Mouse (Mus musculus): ENCODE data around the gene Dhrs2.

Dhrs2 gene

DNA sequence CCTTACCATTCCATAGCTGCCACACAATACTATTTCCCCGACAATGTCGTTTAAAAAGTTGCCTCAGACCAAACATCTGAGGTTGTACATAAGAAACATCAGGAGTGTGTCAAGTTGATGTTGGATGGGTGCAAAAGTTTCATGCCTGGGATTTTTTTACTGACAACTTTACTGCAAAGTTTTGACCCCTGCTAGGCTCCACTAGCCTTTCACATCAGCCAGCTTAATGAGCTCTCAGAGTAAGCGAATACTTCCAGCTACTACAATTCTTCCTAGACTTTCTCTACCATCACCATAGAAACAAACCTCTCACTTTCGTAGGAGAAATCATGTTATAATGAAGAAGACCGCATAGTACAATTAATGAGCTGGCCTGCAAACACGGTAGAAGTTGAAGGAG, 26.5 kb downstream of the Dhrs2 start:
- DNase-seq (ENCODE audit: low spot score in 2 of 2), result no peak

DNA sequence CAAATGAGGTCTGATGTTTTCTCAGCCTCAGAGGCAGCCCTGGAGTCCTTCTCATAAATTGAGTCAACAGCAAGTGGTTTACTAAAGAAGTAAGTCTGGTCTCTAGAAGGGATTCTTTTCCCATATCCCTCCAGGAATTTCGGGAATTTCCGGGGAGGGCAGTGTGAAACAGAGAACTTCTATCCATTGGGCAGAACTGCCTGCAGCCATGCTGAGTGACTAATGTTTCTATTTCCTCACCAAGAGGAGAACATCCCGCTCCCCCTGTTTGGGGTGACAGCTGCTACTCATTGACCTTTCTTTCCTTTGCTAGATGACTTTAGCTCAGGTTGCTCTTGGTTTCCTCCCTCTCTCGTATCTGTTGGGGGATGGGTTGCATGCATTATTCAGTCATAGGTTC, 31.8 kb downstream of the Dhrs2 start:
- DNase-seq (ENCODE audit: low spot score in 2 of 2), result no peak

DNA sequence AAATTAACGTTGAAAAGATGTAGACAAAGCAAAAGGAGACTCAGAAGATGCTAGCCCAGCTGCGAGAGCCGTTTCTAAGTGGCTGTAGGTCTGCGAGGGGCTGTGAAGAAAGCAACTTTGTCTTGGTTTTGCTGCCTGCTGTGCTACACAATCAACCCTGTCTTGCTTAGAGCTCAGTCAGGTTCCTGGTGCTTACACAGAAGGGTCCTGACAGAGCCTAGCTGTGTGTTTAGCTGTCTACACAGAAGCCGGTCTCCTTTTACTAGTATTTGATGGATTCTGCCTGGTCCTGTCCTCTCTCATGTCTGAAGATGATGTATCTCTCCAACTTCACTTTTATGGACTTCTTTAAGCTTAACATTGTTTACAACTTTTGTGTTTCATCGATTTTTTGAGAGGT, 33.6 kb downstream of the Dhrs2 start:
- DNase-seq (ENCODE audit: low spot score in 2 of 2), result no peak

DNA sequence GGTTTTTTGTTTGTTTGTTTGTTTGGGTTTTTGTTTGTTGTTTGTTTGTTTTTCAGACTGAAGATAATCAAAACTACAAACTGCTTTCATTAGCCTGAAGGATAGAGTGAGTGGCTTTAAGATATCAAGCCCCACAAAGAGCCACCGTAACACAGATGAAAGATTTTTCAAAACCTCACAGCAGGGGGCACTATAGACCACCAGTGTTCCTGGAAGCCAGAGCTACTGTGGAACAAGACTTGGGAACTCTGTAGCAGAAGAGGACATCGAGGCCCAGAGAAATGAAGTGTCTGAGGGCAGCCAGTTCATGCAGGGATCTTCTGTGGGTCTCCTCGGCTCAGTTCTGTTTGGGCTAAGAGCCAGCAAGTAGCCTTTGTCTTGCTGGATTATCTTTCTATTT, 49.4 kb downstream of the Dhrs2 start:
- peak in 1 of 2 experiments; percentile 23 for DNase-seq (ENCODE audit: low spot score in 2 of 2)

DNA sequence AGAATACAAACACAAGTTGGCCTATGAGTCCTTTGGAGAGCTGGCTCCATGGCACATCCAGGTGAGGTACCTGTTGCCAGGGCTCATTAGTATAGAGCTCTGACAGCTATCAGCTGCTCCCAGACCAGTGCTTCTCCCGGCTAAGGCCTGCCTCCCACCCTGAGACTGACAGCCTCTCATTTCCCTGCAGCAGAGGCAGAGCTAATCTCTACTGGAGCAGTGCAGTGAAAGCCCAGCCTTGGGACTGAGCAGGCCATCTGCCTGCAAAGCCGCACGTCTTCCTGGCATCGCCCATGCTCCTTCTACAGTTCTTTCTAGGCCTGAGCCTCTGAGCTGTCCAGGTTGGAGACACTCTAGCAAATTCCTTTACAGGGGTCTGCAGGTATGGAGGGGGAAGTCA, 51.2 kb downstream of the Dhrs2 start:
- DNase-seq (ENCODE audit: low spot score in 2 of 2), result no peak

DNA sequence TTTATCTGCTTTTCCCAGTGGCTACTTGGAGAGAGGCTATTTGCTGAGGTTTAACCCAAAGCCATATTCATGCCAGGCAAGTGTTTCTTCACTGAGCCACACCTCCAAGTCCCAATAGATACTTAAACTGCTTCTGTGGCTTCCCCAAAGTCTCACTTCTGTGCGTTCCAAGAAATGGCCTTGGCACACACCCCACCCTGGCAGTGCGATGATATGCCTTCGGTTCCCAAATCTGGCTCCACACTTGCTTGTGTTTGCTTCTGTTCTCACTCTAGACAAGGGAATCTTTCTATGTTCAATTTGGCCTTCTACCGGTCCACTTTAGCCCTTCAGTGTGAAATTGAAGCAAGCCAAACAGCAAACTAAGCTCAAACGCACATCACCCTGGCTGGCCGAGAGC, 53.0 kb downstream of the Dhrs2 start:
- DNase-seq (ENCODE audit: low spot score in 2 of 2), result peak in 1 of 2 experiments; percentile 4

DNA sequence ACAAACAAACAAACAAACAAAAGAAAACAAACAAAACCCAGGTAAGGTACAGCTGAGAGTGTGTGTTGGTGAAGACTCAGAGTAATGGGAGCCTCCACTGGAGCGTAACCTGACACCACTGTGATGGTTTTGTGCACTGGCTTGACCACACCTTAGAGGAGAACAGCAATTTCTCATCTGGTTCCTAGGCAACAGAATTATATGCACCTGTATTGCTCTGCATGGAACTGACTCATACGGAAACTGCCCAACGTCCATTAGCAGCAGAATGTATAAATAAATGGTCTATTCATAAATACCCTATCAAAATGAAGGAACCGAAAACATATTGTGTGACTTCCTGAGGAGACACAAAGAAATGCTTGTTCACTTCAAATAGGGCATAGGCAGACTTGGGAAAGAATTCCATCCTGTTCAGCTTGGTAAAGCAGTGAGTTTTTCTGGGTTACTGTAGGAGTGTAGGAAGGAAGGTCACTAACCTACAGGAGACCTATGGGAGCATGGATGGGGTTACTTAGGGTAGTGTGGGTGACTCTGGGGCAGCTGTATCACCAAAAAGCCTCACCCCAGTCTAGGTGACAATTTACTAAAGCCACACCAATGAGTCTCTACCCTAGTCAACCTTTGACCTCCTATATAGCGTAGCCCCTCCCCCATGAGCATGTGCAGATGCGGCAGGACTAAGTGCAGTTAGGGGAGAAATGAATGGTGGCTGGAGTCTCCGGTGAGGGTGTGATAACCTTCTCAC, 57.7 kb downstream of the Dhrs2 start:
- no peak for DNase-seq (ENCODE audit: low spot score in 2 of 2)

All from cerebellum, postnatal 4 days (tissue).